Mouse (Mus musculus) neural tube, embryonic 12.5 days (tissue): ENCODE measurements around the gene Mgrn1. TPM values are rescaled to one million over a fixed set of nuclear protein-coding genes. Genes with fewer than 3 reads are reported as not detected.

Experiments
- ATAC-seq: fragments of 200-750 bp; cut with Nextera tagmentation; 2 replicates; pipeline ENCODE4 v1.8.0; 2017; ENCODE audit warnings: low read depth, mild to moderate bottlenecking, moderate TSS enrichment, moderate library complexity; ENCODE audit not compliant: low FRiP score
- H3K27ac ChIP-seq: fragments of 300-500 bp; sonication (generic); 2 replicates; pipeline ENCODE4 v1.5.1; 2016
- H3K27me3 ChIP-seq: fragments of 300-500 bp; sonication (generic); replicated peaks from 2 replicates; pipeline ENCODE4 v1.6.1; 2016; ENCODE audit warnings: mild to moderate bottlenecking
- H3K36me3 ChIP-seq: fragments of 300-500 bp; sonication (generic); 2 replicates; pipeline ENCODE4 v1.6.1; 2016; ENCODE audit warnings: mild to moderate bottlenecking
- H3K4me1 ChIP-seq: fragments of 300-500 bp; sonication (generic); 2 replicates; pipeline ENCODE4 v1.6.1; 2016
- H3K4me2 ChIP-seq: fragments of 300-500 bp; sonication (generic); replicated peaks from 2 replicates; pipeline ENCODE4 v1.6.1; 2016; ENCODE audit warnings: mild to moderate bottlenecking
- H3K4me3 ChIP-seq: fragments of 300-500 bp; sonication (generic); 2 replicates; pipeline ENCODE4 v1.5.1; 2016
- H3K9ac ChIP-seq: fragments of 300-500 bp; sonication (generic); 2 replicates; pipeline ENCODE4 v1.6.1; 2016; ENCODE audit warnings: mild to moderate bottlenecking
- H3K9me3 ChIP-seq: fragments of 300-500 bp; sonication (generic); 2 replicates; pipeline ENCODE4 v1.6.1; 2016; ENCODE audit warnings: mild to moderate bottlenecking
- WGBS: fragments of 180-500 bp; shearing (Covaris S2); methylation state at CpG from one replicate; pipeline ENCODE4 v1.1.7; 2016; 5-methylcytosine and 5-hydroxymethylcytosine counted together
- polyA plus RNA-seq: library from polyadenylated mRNA; unstranded; fragments of >200 nt; fragmentation: Nextera tagmentation; extraction: Ambion mirVana; gene quantifications from 2 replicates; pipeline ENCODE4 v1.2.1, GENCODE M21; 2016

Mgrn1 gene
- polyA plus RNA-seq, 1 experiment from 2014 or later = 92.5 TPM

- Histone ChIP-seq H3K4me2 (no peak overlapping the region), H3K9ac (no peak overlapping the region), H3K9me3 (no peaks in the 10 kb centered on the region), H3K27ac (no peak overlapping the region), H3K4me1 (no peaks in the 10 kb centered on the region), H3K4me3 (no peak overlapping the region), H3K27me3 (no peaks in the 10 kb centered on the region), H3K36me3 (peaks cover 52% of the 10 kb centered on the region)
- 42% methylated on average over 12 of the region's 12 CpGs for WGBS
- peak; percentile 58 for ATAC-seq
Observed at GRCm38 (mm10) chr16:4913783-4914735, 28.0 kb downstream of the Mgrn1 start.

- ATAC-seq = no peak
- WGBS = 89% methylated on average over 3 of the region's 3 CpGs
- Histone ChIP-seq H3K9ac (no peak overlapping the region), H3K4me3 (no peak overlapping the region), H3K4me2 (no peak overlapping the region), H3K9me3 (no peaks in the 10 kb centered on the region), H3K27ac (no peak overlapping the region), H3K36me3 (peaks cover 52% of the 10 kb centered on the region), H3K27me3 (no peaks in the 10 kb centered on the region), H3K4me1 (no peaks in the 10 kb centered on the region)
Observed at GRCm38 (mm10) chr16:4915931-4916330, 29.9 kb downstream of the Mgrn1 start.

- H3K4me1 ChIP-seq = no peaks in the 10 kb centered on the region
- no peaks in the 10 kb centered on the region for H3K27me3 ChIP-seq
- ATAC-seq = no peak
- H3K9ac ChIP-seq = no peak overlapping the region
- no peak overlapping the region for H3K4me2 ChIP-seq
- no peak overlapping the region for H3K27ac ChIP-seq
- no peak overlapping the region for H3K4me3 ChIP-seq
- peaks cover 47% of the 10 kb centered on the region for H3K36me3 ChIP-seq
- no peaks in the 10 kb centered on the region for H3K9me3 ChIP-seq
- 84% methylated on average over 2 of the region's 2 CpGs for WGBS
Observed at GRCm38 (mm10) chr16:4916608-4917007, 30.6 kb downstream of the Mgrn1 start.

- Histone ChIP-seq H3K9me3 (no peaks in the 10 kb centered on the region), H3K36me3 (peaks cover 66% of the 10 kb centered on the region), H3K9ac (no peak overlapping the region), H3K4me1 (no peaks in the 10 kb centered on the region), H3K4me3 (no peak overlapping the region), H3K27ac (no peak overlapping the region), H3K27me3 (no peaks in the 10 kb centered on the region), H3K4me2 (no peak overlapping the region)
- 80% methylated on average over 4 of the region's 4 CpGs for WGBS
- ATAC-seq = no peak
Observed at GRCm38 (mm10) chr16:4920556-4920955, 34.5 kb downstream of the Mgrn1 start.

- H3K4me1 ChIP-seq = no peaks in the 10 kb centered on the region
- H3K9ac ChIP-seq = no peak overlapping the region
- no peaks in the 10 kb centered on the region for H3K27me3 ChIP-seq
- H3K9me3 ChIP-seq = no peaks in the 10 kb centered on the region
- 96% methylated on average over 6 of the region's 6 CpGs for WGBS
- peaks cover 71% of the 10 kb centered on the region for H3K36me3 ChIP-seq
- no peak for ATAC-seq
- H3K4me2 ChIP-seq = no peak overlapping the region
- no peak overlapping the region for H3K27ac ChIP-seq
- H3K4me3 ChIP-seq = no peak overlapping the region
Observed at GRCm38 (mm10) chr16:4922481-4922880, 36.4 kb downstream of the Mgrn1 start.

GRCm38 (mm10) chr16:4923996-4924395 lies 37.9 kb downstream of the Mgrn1 start:
- no peaks in the 10 kb centered on the region for H3K4me1 ChIP-seq
- H3K9ac ChIP-seq = no peak overlapping the region
- no peaks in the 10 kb centered on the region for H3K9me3 ChIP-seq
- H3K27ac ChIP-seq = no peak overlapping the region
- H3K4me3 ChIP-seq = no peak overlapping the region
- 95% methylated on average over 5 of the region's 5 CpGs for WGBS
- H3K4me2 ChIP-seq = no peak overlapping the region
- H3K27me3 ChIP-seq = no peaks in the 10 kb centered on the region
- ATAC-seq = no peak
- peaks cover 79% of the 10 kb centered on the region for H3K36me3 ChIP-seq

GRCm38 (mm10) chr16:4927967-4928366 lies 41.9 kb downstream of the Mgrn1 start:
- Histone ChIP-seq H3K9me3 (no peaks in the 10 kb centered on the region), H3K27ac (no peak overlapping the region), H3K4me2 (no peak overlapping the region), H3K27me3 (no peaks in the 10 kb centered on the region), H3K36me3 (peaks cover 82% of the 10 kb centered on the region), H3K4me3 (no peak overlapping the region), H3K4me1 (no peaks in the 10 kb centered on the region), H3K9ac (no peak overlapping the region)
- ATAC-seq = no peak
- 95% methylated on average over 7 of the region's 7 CpGs for WGBS

- peaks cover 82% of the 10 kb centered on the region for H3K36me3 ChIP-seq
Observed at GRCm38 (mm10) chr16:4928474-4928873, 42.4 kb downstream of the Mgrn1 start.

GRCm38 (mm10) chr16:4932429-4932828 lies 46.4 kb downstream of the Mgrn1 start:
- Histone ChIP-seq H3K4me2 (no peak overlapping the region), H3K27ac (no peak overlapping the region), H3K9me3 (no peaks in the 10 kb centered on the region), H3K4me3 (no peak overlapping the region), H3K27me3 (no peaks in the 10 kb centered on the region), H3K9ac (no peak overlapping the region), H3K36me3 (peaks cover 80% of the 10 kb centered on the region), H3K4me1 (no peaks in the 10 kb centered on the region)
- no peak for ATAC-seq
- 91% methylated on average over 3 of the region's 3 CpGs for WGBS

More at GRCm38 (mm10) chr16:4928474-4928873, 42.4 kb downstream of the Mgrn1 start:
- no peak for ATAC-seq
- H3K9ac ChIP-seq = no peak overlapping the region
- no peaks in the 10 kb centered on the region for H3K27me3 ChIP-seq
- WGBS = 86% methylated on average over 2 of the region's 2 CpGs
- no peaks in the 10 kb centered on the region for H3K9me3 ChIP-seq
- no peak overlapping the region for H3K4me3 ChIP-seq
- H3K27ac ChIP-seq = no peak overlapping the region
- no peak overlapping the region for H3K4me2 ChIP-seq
- H3K4me1 ChIP-seq = no peaks in the 10 kb centered on the region

- Histone ChIP-seq H3K9me3 (no peaks in the 10 kb centered on the region), H3K4me1 (peaks cover 12% of the 10 kb centered on the region), H3K27ac (no peak overlapping the region), H3K27me3 (no peaks in the 10 kb centered on the region), H3K9ac (no peak overlapping the region), H3K4me2 (no peak overlapping the region), H3K36me3 (peaks cover 74% of the 10 kb centered on the region), H3K4me3 (no peak overlapping the region)
- ATAC-seq = no peak
- 98% methylated on average over 31 of the region's 31 CpGs for WGBS
Observed at GRCm38 (mm10) chr16:4935430-4935829, 49.4 kb downstream of the Mgrn1 start.

GRCm38 (mm10) chr16:4935931-4936703 lies 50.1 kb downstream of the Mgrn1 start:
- no peak for ATAC-seq
- H3K4me2 ChIP-seq = no peak overlapping the region
- WGBS = 92% methylated on average over 10 of the region's 10 CpGs

More at GRCm38 (mm10) chr16:4935931-4936703, 50.1 kb downstream of the Mgrn1 start:
- Histone ChIP-seq H3K27me3 (no peaks in the 10 kb centered on the region), H3K9ac (no peak overlapping the region), H3K36me3 (peaks cover 74% of the 10 kb centered on the region), H3K4me3 (no peak overlapping the region), H3K9me3 (no peaks in the 10 kb centered on the region), H3K27ac (no peak overlapping the region), H3K4me1 (peaks cover 13% of the 10 kb centered on the region)
